Mouse (Mus musculus): Measurements from ENCODE around the gene Mapk9.
"Not testable (repeated sequence)": the region's sequence is repeated elsewhere in the genome, so short reads cannot be mapped to it uniquely, and the experiment has no call there.

Mapk9 gene

GRCm38 (mm10) chr11:49846401-49847070 lies at the start of gene Mapk9:
Mapk9 (plus strand) TSS chr11:49846751.
- peak; percentile 96 for DNase-seq (ENCODE audit: low spot score)

- DNase-seq (ENCODE audit: low spot score), result no peak
Measured at GRCm38 (mm10) chr11:49798931-49799330, 47.6 kb upstream of the Mapk9 start.

- DNase-seq (ENCODE audit: low spot score), result no peak
Measured at GRCm38 (mm10) chr11:49801516-49801915, 45.0 kb upstream of the Mapk9 start.

GRCm38 (mm10) chr11:49803801-49804200 lies 42.8 kb upstream of the Mapk9 start:
- DNase-seq (ENCODE audit: low spot score), result no peak

- no peak for DNase-seq (ENCODE audit: low spot score)
Measured at GRCm38 (mm10) chr11:49806218-49806617, 40.3 kb upstream of the Mapk9 start.

GRCm38 (mm10) chr11:49808946-49809345 lies 37.6 kb upstream of the Mapk9 start:
- DNase-seq (ENCODE audit: low spot score), result no peak

- DNase-seq (ENCODE audit: low spot score), result not testable (repeated sequence)
Measured at GRCm38 (mm10) chr11:49810696-49811095, 35.9 kb upstream of the Mapk9 start.

GRCm38 (mm10) chr11:49811099-49811541 lies 35.4 kb upstream of the Mapk9 start:
- no peak for DNase-seq (ENCODE audit: low spot score)

- no peak for DNase-seq (ENCODE audit: low spot score)
Measured at GRCm38 (mm10) chr11:49811879-49812278, 34.7 kb upstream of the Mapk9 start.

- no peak for DNase-seq (ENCODE audit: low spot score)
Measured at GRCm38 (mm10) chr11:49818869-49819566, 27.5 kb upstream of the Mapk9 start.

- no peak for DNase-seq (ENCODE audit: low spot score)
Measured at GRCm38 (mm10) chr11:49819676-49820075, 26.9 kb upstream of the Mapk9 start.

- DNase-seq (ENCODE audit: low spot score), result no peak
Measured at GRCm38 (mm10) chr11:49820928-49821327, 25.6 kb upstream of the Mapk9 start.

- DNase-seq (ENCODE audit: low spot score), result no peak
Measured at GRCm38 (mm10) chr11:49821546-49821945, 25.0 kb upstream of the Mapk9 start.

- DNase-seq (ENCODE audit: low spot score), result no peak
Measured at GRCm38 (mm10) chr11:49822337-49822736, 24.2 kb upstream of the Mapk9 start.

- DNase-seq (ENCODE audit: low spot score), result peak; percentile 66
Measured at GRCm38 (mm10) chr11:49824896-49825295, 21.7 kb upstream of the Mapk9 start.

- DNase-seq (ENCODE audit: low spot score), result no peak
Measured at GRCm38 (mm10) chr11:49827243-49827642, 19.3 kb upstream of the Mapk9 start.

- no peak for DNase-seq (ENCODE audit: low spot score)
Measured at GRCm38 (mm10) chr11:49829176-49829745, 17.3 kb upstream of the Mapk9 start.

- no peak for DNase-seq (ENCODE audit: low spot score)
Measured at GRCm38 (mm10) chr11:49831980-49832379, 14.6 kb upstream of the Mapk9 start.

- no peak for DNase-seq (ENCODE audit: low spot score)
Measured at GRCm38 (mm10) chr11:49832962-49833361, 13.6 kb upstream of the Mapk9 start.

GRCm38 (mm10) chr11:49834248-49834647 lies 12.3 kb upstream of the Mapk9 start:
- no peak for DNase-seq (ENCODE audit: low spot score)

- DNase-seq (ENCODE audit: low spot score), result no peak
Measured at GRCm38 (mm10) chr11:49835257-49835956, 11.1 kb upstream of the Mapk9 start.

GRCm38 (mm10) chr11:49837717-49838407 lies 8.7 kb upstream of the Mapk9 start:
- DNase-seq (ENCODE audit: low spot score), result no peak

All from spleen, adult 12 weeks (tissue).